Mouse (Mus musculus) right cerebral cortex, postnatal 10 days (tissue): ENCODE measurements around the gene Hmga1.

Experiments used
- DNase-seq, 2 experiments: peaks; one replicate each; pipeline ENCODE4 v3.0.0; 2021; ENCODE audit warnings: low spot score in 2 of 2

Gene Hmga1

DNA sequence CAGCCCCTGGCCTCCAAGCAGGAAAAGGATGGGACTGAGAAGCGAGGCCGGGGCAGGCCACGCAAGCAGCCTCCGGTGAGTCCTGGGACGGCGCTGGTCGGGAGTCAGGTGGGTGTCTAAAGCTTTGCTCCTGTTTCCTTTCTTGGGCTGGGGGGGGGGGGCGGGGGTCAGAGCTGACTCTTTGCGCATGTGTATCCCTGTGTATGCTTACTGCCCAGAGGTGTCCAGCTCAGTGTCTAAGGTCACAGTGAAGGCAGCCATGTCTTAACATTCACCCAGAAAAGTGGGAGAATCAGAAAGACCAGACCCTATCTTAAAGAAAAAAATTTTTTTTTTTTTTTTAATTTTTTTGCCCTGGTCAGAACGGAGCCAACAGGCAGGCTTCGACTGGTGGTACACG is 3.3 kb downstream of the Hmga1 start:
- no peak for DNase-seq

DNA sequence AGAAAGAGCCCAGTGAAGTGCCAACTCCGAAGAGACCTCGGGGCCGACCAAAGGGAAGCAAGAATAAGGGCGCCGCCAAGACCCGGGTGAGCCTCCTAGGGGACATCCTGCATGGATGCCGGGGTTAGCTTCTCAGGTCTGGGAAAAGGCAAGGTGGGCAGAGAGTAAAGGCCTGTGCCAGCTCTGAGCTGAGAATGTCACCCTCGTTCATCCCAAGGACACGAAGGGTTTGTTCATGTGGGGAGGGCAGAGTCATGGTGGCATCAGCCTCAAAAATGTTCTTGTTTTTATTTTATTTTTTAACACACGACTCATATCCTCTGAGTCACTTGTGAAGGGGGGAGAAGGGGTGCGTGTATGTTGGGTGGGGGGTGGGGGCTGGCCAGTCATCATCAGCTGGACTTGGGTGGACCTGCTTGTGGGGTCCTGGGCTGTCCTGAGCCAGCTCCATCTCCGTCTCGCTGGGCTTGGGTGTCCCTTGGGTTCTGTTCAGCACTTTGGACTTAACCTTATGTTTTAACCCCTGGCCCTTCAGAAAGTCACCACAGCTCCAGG is 4.7 kb downstream of the Hmga1 start:
- no peak for DNase-seq

DNA sequence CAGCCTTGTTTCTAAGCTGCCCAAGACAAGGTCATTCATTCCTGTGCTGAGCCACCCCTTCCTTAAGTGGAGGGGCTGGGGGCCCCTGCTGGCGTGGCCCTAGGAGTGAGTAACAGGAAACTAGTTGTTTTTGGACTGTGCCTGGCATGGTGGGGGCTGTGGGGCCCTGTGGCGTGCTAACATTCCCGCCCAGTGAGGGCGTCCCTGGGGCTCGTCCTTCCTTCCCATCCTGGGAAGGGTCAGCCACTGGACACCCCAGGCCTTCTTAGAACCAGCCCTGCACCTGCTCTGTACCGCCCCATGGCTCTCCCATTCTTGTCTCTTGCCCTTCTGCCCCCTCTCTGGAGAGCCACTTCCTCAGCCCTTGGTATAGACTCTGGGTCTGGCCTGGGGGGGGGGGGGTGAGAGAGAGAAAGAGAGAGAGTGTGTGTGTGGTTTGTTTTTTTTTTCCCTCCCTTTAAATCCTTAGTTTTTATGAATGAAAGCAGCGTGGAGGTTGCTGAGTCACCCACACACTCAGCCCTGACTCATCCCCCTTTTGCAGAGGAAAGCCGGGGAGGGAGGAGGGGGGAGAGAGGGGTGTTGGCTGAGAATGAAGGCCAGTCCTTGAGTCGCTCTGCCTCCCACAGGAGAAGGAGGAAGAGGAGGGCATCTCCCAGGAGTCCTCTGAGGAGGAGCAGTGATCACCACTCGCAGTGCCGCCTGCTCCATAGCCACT is 5.7 kb downstream of the Hmga1 start:
- peak in 1 of 2 experiments; percentile 73 for DNase-seq

DNA sequence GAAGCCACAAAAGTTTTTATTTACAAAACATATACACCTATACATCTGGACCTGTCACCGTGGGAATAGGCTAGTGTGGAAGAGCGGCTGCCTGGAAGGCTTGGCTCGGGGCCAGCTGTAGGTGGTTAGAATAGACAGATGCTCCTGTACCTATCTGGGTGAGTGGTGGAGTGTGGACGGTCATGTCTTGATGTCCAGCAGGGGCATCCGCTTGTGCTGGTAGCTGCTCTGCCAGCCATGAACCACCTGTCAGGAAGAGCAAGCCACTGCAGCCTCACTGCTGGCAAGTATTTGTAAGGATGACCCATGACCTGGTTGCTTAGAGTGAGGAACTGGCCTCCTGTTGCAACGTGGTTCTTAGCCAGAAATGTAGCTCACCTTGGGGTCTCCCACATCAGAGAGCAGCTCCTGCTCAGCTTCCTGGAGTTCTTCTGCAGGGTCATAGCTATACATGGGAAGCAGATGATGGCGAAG is 7.5 kb downstream of the Hmga1 start:
- no peak for DNase-seq

DNA sequence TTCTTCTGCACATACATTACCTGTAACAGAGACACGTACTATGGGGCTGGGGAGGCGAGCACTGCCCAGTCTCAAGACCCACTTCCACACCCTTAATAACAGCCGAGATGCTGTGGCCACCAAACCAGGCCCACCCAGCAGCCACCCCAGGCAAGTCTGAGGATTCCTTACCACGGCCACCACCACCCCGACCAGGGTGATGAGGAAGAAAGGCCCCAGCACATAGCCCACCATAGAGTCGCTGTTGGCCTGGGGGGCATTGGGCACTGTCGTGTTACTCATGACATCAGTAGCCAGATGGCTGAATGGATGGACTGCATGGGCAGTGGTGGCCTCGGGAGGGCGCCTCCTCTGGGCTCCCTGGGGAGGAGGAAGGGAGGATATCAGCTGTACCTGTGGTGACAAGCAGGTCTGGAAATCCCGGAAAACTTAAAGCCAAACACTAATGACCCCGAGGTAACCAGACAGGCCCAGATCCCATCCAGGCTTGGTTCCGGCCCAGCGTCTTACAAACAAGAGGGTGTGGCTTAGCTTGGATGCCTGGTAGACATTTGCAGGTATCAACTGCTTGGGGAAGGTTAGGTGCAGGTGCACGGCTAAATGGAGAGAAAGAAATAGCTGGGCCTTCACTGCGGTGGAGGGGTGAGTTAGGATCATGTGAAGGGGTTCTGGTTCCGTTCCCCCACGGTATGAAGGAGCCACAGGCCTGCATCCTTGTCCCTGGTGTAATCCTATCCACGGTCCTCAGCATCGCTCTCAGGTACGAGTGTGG is 8.3 kb downstream of the Hmga1 start:
- no peak for DNase-seq

DNA sequence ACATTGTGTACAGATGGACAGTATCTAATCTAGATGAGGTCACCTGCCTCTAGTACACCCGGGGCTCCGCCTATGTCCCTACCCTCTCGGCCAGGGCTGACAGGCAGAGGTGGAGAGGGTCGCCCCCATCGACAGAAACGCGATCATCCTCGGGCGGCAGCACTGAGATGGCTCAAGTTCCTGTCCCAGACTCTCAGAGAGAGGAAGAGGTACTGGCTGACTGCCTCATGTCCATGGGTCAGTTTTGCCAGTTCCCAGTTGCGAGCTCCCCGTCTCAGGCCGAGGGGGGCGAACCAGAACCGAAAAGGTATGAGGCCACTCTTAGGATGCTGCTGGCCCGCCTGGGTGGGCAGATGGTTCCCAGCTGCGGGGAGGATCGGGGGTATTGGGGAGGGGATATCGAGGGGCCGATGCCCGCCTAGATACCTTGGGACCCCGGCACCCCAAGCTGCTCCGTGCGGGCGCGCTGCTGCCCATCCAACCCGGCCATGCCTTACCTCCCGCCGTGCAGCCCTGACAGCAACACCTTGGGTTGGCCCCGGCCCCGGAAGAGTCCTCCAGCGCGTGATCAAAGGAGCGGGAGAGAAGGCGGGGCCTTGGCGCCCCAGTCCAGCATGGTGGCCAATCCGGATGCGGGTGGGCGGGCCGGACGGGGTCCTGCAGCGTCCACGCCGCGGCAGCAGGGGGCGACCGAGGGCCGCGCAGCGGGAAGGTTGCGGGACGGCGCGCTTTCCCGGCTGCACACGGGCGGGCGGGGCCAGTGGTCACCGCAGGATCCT is 9.1 kb downstream of the Hmga1 start, which contains the start of gene AI413582:
Gene AI413582 (minus strand): TSS at position 594 of the 779 bp plus-strand sequence.
- peak; percentile 96 to 97 for DNase-seq

DNA sequence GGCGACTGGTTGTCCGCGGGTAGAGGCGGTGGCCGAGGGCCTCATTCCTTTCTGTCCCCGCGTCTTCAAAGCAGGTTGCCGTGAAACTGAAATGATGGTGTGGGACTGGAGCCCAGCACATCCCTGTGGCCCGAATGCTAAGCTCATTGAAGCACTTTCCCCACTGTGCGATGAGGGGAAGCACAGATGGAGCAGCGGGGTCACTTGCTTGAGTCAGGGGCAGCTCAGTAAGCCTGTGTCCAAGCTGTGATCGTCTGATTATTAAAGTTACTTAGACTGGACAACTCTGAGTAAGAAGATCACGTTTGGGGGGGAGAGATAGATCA is 9.6 kb downstream of the Hmga1 start:
- no peak for DNase-seq

DNA sequence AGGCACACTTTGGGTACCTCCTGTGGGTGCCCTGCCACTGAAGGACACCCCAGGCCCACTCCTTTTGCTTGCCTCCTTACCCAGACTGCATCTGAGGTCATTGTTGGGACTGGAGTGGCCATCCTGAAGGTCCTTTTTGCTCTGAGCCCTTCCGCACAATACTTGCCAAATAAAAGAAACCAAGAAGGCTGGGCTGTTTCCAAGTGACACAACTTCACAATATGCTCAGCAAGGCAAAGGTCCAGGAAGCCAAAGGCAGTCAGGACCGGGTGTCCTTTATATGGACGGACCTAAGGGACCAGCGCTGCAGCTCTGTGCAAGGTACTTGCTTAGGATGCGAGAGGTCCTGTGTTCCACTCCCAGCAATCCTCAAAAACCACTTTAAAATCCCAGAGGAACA is 11.9 kb downstream of the Hmga1 start:
- no peak for DNase-seq

DNA sequence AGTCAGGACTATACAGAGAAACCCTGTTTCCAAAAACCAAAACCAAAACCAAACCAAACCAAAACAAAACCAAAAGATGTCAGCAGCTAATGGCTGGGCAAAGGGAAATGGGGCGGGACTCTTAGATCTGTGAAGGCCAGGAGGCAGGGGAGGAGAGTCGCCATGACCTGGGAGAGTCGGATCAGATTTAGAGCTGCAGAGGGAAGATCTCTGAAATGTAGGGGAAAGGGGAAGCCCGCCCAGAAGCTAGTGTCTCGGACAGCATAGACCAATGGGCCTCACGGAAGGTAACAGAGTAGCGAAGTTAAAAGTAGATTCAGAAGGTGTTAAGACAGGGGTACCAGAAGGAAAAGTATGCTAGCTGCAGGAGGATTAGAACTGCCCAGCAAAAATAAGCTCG is 15.0 kb downstream of the Hmga1 start:
- DNase-seq: no peak

DNA sequence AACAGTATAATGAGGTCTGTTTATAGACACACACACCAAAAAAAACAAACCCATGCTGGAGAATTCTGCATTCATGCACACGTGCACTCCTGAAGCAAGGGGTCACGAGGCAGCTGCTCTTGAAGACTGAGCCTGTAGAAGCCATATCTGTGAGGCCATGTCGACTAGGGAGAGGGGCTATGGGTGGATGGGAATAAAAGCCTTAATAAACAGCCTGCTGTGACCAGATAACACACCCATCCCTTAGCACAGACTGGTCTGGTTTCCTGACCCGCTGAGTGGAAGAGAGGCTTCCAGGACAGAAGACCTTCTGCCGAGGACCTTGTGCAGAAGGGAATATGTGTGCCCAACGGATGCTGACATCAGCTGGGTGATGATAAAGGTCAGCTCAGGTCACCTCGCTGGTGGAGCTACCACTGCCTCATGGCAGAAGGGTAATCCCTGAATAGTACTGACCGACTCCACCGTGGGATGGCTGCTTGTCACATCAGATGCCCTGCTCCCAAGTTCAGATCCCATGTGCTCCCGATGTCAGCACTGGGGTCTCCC is 17.5 kb downstream of the Hmga1 start:
- no peak for DNase-seq

DNA sequence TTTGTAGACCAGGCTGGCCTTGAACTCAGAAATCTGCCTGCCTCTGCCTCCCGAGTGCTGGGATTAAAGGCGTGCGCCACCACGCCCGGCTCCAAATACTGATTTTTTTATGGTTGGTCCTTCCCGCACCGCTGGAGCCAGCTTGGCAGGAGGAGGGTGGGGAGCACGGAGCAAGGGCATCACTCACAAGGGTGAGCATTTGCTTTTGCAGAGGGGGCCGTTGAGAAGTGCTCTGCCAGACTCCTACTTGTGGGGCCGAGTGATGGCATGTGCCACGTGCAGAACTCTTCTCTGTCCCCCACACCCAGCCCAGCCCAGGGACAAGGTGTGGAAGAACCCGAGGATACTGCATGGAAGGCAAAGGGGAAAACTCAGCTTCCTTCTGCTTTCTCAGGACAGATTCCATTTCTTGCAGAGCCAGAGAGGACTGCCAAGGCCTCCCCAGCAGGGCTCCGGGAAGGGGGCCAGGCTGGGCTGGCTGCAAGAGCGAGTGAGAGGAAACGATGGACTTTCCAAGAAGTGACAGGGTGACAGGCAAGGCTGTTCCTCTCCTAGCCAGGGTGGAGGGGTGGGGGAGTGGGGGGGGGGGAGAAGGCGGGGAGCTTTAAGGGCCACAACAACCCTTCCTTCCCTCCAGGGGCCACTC is 18.3 kb downstream of the Hmga1 start:
- peak; percentile 86 for DNase-seq

DNA sequence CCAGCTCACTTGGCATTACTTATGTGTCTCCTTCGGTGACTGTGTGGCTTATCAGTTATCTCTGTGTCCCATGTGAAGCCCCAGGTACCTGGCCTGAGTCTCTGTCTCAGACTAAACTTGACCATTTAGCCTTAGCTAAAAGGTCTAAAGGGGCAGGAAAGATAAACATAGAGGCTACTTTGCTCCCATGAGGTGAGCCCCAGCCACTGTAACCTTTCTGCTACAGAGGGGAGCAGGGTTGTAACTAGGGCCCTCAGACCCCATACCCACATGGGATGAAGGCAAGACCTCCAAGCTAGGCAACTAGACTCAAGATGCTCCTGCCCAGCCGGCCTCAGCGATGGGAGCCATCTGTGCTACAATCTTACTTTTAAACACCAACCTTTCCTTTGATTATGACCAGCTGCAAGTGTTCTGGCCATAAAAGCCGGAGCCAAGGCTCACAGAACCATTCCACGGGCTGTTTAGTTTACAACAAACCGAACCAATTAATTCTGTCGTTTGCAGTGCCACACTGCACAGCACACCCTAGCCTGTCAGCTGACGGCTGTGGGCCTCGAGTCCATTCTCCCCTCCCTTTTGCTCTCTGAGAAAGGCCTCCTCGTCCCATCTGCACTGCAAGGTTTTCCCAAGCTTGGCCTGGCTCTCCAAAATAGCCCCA is 18.9 kb downstream of the Hmga1 start:
- DNase-seq: no peak

DNA sequence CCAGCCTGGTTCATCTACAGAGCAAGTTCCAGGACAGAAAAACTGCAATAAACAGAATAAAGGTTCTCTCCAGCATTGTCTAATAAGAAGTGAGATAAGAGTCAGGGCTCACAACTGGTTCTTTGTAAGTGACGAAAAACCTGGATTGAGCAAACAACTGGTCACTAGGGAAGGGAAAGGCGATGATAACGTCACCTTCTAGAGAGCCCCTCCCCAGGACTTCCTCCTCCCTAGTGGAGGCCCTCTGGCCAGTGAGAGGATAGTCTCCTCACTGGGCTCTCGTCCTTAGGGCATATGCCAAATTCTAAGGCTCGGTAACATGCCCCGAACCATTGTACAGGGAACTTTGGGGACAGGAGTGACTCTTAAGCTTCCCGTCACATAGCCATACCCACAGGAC is 19.8 kb downstream of the Hmga1 start:
- no peak for DNase-seq

DNA sequence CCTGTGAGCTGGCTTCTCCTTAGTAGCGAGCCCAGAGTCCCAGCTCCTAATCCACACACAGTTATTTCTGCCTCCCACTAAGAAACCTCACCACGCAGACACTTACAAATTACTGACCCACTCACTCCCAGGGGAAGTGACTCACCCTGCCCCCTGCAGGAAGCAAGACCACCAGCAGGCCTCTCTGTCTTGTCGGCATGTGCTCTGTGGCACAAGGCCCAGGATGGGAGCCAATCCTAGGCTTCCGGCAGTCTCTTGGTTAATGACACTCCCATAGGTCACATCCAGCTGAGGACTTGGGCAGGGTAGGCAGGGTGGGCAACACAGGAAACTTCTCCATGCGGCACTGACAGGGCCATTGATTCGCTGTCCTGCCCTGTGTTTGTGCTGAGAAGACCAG is 21.2 kb downstream of the Hmga1 start:
- DNase-seq: peak in 1 of 2 experiments; percentile 62

DNA sequence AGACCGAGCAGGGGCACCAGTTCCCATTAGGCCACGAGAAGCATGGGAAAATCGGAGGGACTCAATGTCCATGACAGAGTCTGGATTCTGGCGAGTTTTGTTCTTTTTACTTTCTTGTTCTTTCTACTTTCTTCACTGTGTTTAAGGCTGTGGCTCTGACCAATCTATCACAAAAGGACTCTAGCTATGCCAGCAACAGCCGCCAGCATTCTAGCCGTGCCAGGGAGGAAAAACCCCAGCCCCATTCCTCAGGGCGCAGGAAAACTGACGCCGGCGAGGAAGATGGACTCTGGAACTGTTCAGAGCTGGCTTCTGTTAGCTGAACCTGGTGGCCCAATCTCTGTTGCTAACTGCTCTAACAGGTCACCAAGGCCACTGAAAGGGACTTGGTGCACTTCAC is 22.2 kb downstream of the Hmga1 start:
- DNase-seq: peak in 1 of 2 experiments; percentile 76

DNA sequence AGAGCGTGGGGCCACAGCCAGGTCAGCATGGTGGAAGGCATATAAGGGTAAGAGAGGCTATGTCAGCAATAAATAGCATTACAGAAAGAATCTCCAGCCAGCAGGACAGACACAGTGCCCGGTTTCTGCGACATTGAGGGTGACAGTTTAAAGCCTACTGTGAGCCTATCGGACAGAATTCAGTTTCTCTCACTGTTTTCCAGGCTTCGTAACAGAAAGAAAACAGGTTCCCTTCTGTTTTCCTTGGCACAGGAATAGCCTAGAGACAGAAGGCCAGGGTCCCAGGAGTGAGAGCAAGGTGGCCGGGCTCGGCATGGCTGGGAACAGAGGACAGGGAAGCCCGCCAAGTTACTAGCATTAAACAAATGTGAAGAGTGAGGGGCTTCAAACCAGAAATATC is 23.5 kb downstream of the Hmga1 start:
- no peak for DNase-seq

DNA sequence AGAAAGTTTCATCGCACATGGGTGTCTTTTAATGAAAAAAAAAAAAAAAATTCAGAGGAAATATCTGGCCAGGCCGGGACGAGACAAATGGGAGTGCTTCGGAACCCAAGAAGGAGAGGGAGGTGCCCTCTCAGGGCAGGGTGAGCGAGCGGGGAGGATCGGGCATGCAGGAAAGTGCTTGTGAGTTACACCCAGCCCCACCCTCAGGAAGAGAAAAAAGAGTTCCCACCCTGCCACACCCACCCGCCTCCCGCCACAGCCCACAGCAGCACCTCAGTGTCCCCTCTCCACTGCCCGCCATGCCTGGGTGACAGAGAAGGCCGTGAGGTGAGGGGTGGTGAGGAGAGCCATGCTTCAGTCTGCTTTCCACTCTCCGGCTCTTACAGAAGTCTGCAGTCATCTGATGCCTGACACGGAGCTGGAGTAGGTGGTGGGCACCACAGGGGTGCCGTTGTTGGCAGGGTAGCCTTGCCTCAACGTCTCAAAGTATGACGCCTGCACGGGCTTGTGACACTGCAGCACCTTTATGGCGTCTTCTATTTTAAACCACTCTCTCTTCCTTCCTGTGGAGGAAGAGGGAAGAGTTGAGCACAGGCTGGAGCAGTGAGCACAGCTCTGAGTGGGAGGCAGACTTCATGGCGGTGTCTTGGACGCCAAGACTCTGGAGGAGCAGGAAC is 24.2 kb downstream of the Hmga1 start:
- no peak for DNase-seq

DNA sequence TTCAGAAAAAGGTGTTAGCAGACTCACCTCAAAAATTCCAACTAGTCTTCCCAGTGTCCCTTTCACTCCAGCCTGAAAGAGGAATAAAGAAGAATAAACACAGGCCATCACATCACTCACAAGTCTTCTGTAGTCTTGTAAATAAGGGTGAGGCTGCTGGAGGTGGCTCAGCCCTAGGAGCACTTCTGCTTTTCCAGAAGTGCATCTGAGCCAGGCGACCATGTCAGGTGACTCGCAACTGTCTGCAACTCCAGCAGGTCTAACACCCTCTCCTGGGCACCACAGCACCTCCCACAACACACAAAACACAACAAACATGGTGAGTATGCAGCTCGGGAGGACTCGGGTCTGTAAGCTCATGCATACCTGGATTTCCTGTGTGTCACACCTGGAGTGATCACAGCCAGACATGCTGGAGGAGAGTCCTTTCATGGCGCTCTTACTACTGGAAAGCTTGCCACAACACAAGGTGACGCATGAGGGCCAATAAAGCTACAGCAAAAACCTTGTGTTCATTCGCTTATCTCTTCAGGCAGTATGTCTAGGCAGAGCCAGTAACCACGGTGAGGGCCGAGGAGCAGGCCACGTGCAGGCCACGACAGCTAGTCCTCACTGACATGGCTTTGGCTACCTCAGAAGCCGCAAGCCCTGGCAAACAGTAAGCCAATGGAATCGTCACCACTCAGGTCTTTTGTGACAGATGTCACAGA is 27.0 kb downstream of the Hmga1 start:
- DNase-seq: no peak

DNA sequence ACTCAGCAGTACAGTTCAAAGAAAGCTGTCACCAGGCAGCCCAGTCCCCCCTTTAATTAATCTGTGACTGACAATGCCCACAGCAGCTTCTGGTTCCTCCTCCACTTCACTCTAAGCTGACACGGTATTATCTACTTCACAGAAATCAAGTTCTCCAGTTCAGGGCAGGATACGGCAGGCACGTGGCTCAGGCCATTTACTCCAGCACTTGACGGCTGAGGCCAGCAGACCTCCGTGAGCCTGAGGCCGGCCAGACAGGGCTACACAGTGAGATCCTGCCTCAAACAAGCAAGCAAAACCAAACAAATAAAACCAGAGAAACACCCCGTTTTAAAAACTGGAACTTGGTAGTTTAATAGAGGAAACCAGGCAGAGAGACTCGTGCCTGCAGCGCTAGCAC is 30.4 kb downstream of the Hmga1 start:
- no peak for DNase-seq

DNA sequence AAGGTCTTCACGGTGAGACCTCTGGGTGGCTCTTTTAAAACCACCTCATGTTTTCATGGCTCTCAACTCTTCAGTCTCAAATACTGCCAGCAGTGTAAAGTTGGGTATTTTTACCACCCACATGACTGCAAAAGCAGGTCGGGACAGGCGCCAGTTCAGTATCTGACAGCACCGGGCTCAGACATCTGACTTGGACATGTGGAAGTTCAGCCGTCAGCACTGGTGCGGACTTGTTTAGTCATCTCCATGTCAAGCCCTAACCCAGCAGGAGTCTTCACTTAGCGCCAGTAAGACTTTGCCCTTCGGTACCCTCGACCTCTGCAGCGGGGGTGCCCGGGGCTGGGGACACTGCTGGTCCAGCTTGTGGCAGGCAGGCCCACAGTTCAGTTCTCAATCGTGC is 31.0 kb downstream of the Hmga1 start:
- no peak for DNase-seq
